Mouse (Mus musculus) forebrain, embryonic 14.5 days (tissue): ENCODE measurements around the gene Tial1. TPM values are rescaled to one million over a fixed set of nuclear protein-coding genes. Genes with fewer than 3 reads are reported as not detected.

Experiments used
- ATAC-seq: fragments of 200-750 bp; cut with Nextera tagmentation; 2 replicates; pipeline ENCODE4 v1.8.0; 2017; ENCODE audit warnings: mild to moderate bottlenecking, moderate library complexity
- DNase-seq: peaks from one replicate; pipeline ENCODE4 v3.0.0-alpha.2; 2015; ENCODE audit warnings: low spot score
- H3K27ac ChIP-seq: fragments of 300-500 bp; sonication (generic); 2 replicates; pipeline ENCODE4 v1.5.1; 2014; ENCODE audit warnings: low read depth, mild to moderate bottlenecking, control low read depth, low read length, moderate library complexity
- H3K27me3 ChIP-seq: fragments of 300-500 bp; sonication (generic); replicated peaks from 2 replicates; pipeline ENCODE4 v1.6.1; 2014; ENCODE audit warnings: low read length, control low read depth, mixed read lengths; ENCODE audit not compliant: control insufficient read depth, insufficient read depth
- H3K36me3 ChIP-seq: fragments of 300-500 bp; sonication (generic); 2 replicates; pipeline ENCODE4 v1.6.1; 2014; ENCODE audit warnings: low read length, control low read depth; ENCODE audit not compliant: control insufficient read depth, insufficient read depth
- H3K4me1 ChIP-seq: fragments of 300-500 bp; sonication (generic); 2 replicates; pipeline ENCODE4 v1.6.1; 2014; ENCODE audit warnings: antibody characterized with exemption, low read length, control low read depth; ENCODE audit not compliant: control insufficient read depth, insufficient read depth
- H3K4me2 ChIP-seq: fragments of 300-500 bp; sonication (generic); 2 replicates; pipeline ENCODE4 v1.6.1; 2014; ENCODE audit warnings: mild to moderate bottlenecking, control low read depth, low read length
- H3K4me3 ChIP-seq: fragments of 300-500 bp; sonication (generic); 2 replicates; pipeline ENCODE4 v1.5.1; 2014; ENCODE audit warnings: low read depth, low read length, control low read depth
- H3K9ac ChIP-seq: fragments of 300-500 bp; sonication (generic); 2 replicates; pipeline ENCODE4 v1.6.1; 2014; ENCODE audit warnings: mild to moderate bottlenecking, low read length, control low read depth, moderate library complexity
- H3K9me3 ChIP-seq: fragments of 300-500 bp; sonication (generic); replicated peaks from 2 replicates; pipeline ENCODE4 v1.6.1; 2016; ENCODE audit warnings: low read length, control low read depth, mixed read lengths; ENCODE audit not compliant: control insufficient read depth
- WGBS: fragments of 180-500 bp; shearing (Covaris S2); extraction: QIAGEN DNeasy Blood & Tissue Kit; methylation state at CpG from one replicate; pipeline ENCODE4 v1.1.7; 2014; 5-methylcytosine and 5-hydroxymethylcytosine counted together
- microRNA-seq: library from miRNA; unstranded; fragments of <30 nt; microRNA quantifications from one replicate; pipeline ENCODE4, GENCODE M21; 2016
- polyA plus RNA-seq: library from polyadenylated mRNA; unstranded; fragments of >200 nt; fragmentation: Nextera tagmentation; extraction: Ambion mirVana; gene quantifications from 2 replicates; pipeline ENCODE4 v1.2.1, GENCODE M21; 2014

Tial1 gene
- polyA plus RNA-seq, 1 experiment from 2014 or later, result 30.6 TPM

DNA sequence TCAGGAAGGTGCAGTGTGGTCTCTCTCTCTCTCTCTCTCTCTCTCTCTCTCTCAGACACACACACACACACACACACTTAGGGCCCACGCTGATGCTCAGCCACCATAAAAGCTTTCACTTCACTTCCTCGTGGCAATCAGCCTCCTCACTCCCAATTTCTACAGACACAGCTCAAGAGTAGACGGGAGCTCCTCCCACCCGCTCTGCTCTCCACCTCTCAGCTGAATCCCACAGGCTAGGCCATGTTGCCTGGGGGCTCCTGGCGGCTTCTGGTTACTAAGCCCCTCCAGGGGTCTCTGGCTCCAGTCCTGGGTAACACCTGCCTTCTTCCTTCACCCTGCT is 68.6 kb downstream of the Tial1 start:
- Histone ChIP-seq H3K9me3 (no peaks in the 10 kb centered on the region), H3K4me2 (no peak overlapping the region), H3K4me1 (no peaks in the 10 kb centered on the region), H3K4me3 (no peak overlapping the region), H3K9ac (no peak overlapping the region), H3K36me3 (no peaks in the 10 kb centered on the region), H3K27ac (no peak overlapping the region), H3K27me3 (no peaks in the 10 kb centered on the region)
- ATAC-seq (no peak), DNase-seq (no peak)
- 23% methylated on average over 5 of the region's 5 CpGs for WGBS

GRCm38 (mm10) chr7:128392071-128392971 is 69.2 kb downstream of the Tial1 start:
- H3K4me3 ChIP-seq, result no peak overlapping the region
- H3K27ac ChIP-seq, result no peak overlapping the region
- no peaks in the 10 kb centered on the region for H3K36me3 ChIP-seq
- H3K9me3 ChIP-seq, result no peaks in the 10 kb centered on the region
- H3K4me1 ChIP-seq, result no peaks in the 10 kb centered on the region
- no peak overlapping the region for H3K4me2 ChIP-seq
- DNase-seq (no peak), ATAC-seq (no peak)
- no peak overlapping the region for H3K9ac ChIP-seq
- no peaks in the 10 kb centered on the region for H3K27me3 ChIP-seq
- WGBS, result 90% methylated on average over 18 of the region's 18 CpGs

- 65% methylated on average over 12 of the region's 12 CpGs for WGBS
- no peaks in the 10 kb centered on the region for H3K27me3 ChIP-seq
- no peak for ATAC-seq
Measured at GRCm38 (mm10) chr7:128391267-128392057, 70.1 kb downstream of the Tial1 start.

More at GRCm38 (mm10) chr7:128391267-128392057, 70.1 kb downstream of the Tial1 start:
- H3K36me3 ChIP-seq, result no peaks in the 10 kb centered on the region
- H3K4me1 ChIP-seq, result no peaks in the 10 kb centered on the region
- H3K27ac ChIP-seq, result no peak overlapping the region
- H3K9ac ChIP-seq, result no peak overlapping the region
- no peaks in the 10 kb centered on the region for H3K9me3 ChIP-seq
- DNase-seq, result no peak
- no peak overlapping the region for H3K4me3 ChIP-seq
- no peak overlapping the region for H3K4me2 ChIP-seq

Small RNAs within 50 kb of the gene (microRNA-seq; reads per million reads assigned to microRNA genes)
- gene Gm24365, result not detected

Other genes starting within 250 kb of the Tial1 start
- 5.7 and 6.6 TPM in 2 replicates for gene Armc5, start 224.4 kb downstream of the Tial1 start, polyA plus RNA-seq
- 8.3 and 9.0 TPM in 2 replicates for gene 9130023H24Rik, start 223.7 kb downstream of the Tial1 start, polyA plus RNA-seq
- 12.4 and 17.6 TPM in 2 replicates for gene Tgfb1i1, start 214.9 kb downstream of the Tial1 start, polyA plus RNA-seq
- gene Slc5a2, start 196.1 kb downstream of the Tial1 start, polyA plus RNA-seq, result not detected in 2 replicates
- 9.9 and 11.3 TPM in 2 replicates for gene BC017158, start 163.5 kb downstream of the Tial1 start, polyA plus RNA-seq
- gene Rgs10, start 43.0 kb downstream of the Tial1 start, polyA plus RNA-seq, result 21.8 and 22.5 TPM in 2 replicates
- gene Bag3, start 61.9 kb upstream of the Tial1 start, polyA plus RNA-seq, result 1.4 and 1.7 TPM in 2 replicates
- gene Inpp5f, start 149.6 kb upstream of the Tial1 start, polyA plus RNA-seq, result 257 and 314 TPM in 2 replicates